Mouse (Mus musculus) frontal cortex, postnatal 36 days (tissue): ENCODE measurements around the gene Plpp6.
"Not testable (repeated sequence)": the region's sequence is repeated elsewhere in the genome, so short reads cannot be mapped to it uniquely, and the experiment has no call there.

Experiments used
- DNase-seq, 2 experiments: peaks; one replicate each; pipeline ENCODE4 v3.0.0; 2022; ENCODE audit warnings: low spot score in 2 of 2

Plpp6 gene

DNA sequence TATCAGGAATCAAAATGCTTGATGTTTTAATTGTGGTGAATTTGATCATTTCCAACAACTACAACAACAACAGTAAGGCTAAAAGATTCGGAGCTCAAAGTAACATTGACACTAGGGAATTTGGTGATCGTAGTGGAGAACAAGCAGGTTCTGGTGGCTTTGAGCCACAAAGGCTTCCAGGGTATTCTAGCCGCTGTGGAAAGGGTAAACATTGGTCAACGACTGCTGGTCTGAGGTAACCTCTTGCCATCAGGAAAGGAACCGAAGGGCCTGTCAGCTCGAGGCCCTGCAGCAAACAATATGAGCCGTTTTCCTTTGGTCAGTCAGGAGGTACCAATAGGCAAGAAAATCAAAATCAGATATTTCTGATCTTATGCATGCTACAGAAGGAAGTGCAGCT is 18.9 kb downstream of the Plpp6 start:
- no peak for DNase-seq

DNA sequence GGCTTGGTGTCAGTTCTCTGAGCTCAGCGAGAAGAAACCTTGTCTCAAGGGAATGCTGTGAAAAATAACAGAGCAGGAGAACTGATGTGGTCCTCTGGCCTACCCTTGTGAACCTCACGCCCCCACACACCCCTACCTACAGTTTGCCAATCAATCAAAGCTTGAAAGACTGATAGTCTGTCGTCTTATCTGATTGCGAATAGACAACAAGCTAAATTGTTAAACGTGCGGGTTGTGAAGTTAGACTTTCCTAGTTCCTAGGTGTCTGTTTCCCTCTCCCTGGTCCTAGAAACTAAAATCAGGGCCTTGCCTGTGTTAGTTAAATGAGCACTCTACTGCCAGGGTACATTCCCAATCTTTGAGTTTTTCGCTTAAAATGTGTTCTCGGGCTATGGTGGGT is 25.8 kb downstream of the Plpp6 start:
- DNase-seq: no peak

DNA sequence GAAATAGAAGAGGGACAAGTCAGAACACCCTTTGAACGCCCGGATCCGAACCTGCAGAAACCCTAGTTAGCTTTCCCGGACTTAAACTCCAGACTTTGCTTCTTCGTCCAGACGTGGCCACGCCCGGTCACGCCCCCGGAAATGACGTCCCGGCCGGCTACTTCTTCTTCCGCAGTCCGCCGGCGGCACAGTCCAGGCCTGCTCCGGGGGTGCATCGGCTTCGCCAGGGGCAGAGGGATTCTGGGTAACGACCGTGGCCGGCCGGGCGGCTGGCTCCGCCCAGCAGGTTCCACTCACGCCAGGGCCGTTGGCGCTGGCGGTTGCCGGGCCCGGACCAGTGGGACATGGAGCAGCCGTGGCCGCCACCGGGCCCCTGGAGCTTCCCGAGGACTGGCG is 26.4 kb downstream of the Plpp6 start, which contains the start of gene Cdc37l1:
TSS of gene Cdc37l1 (plus strand) at position 159 of the 396 bp plus-strand sequence.
- peak; percentile 98 for DNase-seq

DNA sequence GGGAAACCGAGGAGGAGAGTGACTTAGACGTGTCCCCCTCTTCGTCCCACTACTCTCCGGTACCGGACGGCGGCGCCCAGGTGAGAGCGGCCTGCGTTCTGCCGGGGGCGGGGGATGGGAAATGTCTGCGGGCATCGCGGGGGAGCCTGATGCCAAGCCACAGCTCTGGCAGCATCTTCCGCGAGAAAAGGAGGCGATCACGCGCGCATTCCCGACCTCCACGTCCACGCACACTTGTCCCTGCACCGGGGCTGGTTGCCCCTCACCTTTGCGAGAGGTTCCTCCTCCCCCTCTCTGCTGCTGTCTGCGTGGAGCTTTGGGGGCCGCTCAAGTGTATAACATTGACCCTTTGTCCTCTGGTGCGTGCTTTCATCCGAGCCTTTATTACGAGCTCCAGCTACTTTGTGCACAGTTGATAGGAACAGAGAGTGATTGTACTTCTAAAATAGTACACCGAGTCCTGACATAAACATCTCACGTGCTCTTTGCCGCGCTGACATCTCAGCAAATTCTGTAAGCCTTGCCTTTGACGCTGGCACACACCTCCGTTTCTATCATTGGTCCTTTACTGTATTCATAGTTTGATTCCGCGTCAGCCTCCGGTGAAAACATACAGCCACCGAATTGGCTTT is 27.0 kb downstream of the Plpp6 start:
- DNase-seq: peak in 1 of 2 experiments; percentile 59

DNA sequence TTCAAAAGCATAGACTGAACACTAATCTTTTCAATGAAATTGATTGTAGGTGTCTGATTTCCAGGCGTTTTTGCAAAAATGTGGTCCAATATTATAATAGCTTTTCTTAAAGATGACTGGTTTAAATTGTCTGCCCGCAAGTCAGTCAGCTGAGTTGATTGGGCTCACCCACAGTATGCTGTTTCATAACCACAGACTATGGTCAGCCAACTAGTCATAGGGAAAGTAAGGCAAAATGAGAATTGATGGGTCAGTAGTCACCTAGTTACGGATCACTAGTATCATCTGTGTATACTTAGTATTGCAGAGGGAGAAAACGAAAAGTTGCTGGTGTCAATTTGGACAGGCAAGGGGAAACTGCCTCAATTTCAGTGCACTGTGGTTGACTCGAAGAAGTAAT is 27.6 kb downstream of the Plpp6 start:
- no peak for DNase-seq

DNA sequence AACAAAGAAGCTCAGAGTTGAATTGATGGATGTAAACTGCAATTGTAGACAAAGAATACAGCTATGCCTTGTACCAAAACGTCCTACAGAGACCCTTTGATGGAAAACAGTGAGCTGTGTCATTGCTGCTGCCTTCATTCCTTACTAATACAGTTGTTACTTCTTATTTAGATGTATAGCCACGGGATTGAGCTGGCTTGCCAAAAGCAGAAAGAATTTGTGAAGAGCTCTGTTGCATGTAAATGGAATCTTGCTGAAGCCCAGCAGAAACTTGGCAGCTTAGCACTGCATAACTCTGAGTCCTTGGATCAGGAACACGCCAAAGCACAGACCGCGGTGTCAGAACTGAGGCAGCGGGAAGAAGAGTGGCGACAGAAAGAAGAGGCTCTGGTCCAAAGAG is 31.1 kb downstream of the Plpp6 start:
- peak; percentile 39 to 64 for DNase-seq

DNA sequence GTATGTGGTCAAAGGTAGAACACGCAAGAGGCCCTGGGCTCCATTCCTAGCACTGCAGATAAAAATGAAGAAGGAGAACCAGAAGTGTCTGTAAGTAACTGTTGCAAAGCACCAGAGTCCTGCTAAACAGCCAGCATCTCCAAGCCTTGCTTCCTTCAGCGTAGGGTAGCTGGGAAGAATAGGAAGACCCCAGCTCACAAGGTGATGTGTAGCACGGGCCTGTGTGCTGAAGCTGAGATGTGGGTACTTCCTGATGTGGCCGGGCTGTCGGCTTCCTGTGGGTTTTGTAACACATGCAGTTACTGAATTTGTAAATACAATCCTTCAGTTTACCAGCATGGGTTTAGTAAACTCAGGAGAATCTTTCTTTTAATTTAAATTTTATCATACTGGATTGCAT is 31.6 kb downstream of the Plpp6 start:
- DNase-seq: no peak

DNA sequence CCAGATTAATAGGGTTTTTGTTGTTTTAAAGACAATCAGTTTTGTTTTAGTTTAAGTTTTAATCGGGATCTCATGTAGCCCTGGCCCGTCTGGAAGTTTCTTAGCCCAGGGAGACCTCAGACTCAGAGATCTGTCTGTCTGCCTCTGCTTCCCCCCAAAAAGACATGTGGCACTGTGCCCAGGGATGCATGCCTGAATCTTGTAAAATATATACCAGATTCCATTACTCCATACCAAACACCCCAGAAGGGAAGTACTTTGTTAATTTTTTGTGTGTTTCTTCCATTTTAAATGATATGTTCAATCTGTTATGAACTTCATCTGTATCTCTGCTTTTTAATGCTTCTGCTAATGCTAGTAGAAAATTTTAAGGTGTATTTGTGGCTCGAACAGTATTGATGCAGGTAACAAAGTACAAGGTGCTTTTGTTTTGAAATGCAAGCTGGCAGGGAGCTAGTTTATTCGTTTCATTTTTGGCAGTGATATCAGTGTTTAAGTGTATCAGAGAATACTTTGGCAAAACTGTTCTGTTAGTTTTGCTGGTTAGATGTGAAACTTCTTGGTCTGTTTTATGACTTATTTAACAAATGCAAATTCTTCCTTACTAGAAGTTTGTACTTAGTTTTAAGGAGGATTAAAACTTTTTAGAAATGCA is 34.4 kb downstream of the Plpp6 start:
- DNase-seq: no peak

DNA sequence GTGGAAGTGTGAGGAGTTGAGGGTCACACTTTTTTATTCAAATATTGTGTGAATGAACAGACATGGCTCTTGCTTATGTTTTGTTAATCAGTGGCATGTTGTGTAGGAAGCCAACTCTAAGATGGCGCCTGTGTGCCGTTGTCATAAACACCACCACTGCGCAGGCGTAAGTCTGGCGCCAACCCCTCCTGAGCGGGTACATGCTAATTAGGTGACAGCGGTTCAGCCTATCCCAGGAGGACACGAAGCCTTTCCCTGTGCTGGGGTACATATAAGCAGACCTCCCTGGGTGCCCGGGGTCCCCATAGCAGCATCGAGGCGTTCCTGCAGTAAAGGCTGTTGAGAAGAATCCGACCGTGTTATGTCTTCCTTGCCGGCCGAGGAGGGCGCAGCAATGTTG is 36.6 kb downstream of the Plpp6 start:
- not testable (repeated sequence) for DNase-seq

DNA sequence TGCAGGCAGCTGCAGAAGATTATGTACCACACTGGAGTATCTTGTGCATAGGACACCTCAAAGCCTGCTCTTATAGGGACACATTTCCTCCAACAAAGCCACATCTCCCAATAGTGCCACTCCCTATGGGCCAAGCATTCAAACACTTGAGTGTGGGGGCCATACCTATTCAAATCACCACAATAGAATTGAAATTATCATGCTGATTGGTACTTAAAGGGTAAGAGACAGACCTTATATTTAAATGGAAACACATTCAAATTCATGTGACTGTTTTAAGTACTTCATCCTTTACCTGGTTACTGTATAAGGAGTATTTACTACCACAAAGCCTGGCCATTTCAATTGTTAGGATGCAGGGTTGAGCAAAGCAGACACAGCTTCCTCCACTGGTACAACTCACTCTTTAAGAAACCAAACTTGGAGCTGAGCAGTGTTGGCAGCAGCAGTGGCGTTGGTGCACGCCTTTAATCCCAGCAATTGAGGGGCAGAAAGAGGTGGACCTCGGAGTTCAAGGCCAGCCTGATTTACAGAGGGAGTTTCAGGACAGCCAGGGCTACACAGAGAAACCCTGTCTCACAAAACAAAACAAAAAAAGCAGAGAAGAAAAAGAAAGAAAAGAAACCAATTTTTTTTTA is 44.4 kb downstream of the Plpp6 start:
- DNase-seq: no peak

DNA sequence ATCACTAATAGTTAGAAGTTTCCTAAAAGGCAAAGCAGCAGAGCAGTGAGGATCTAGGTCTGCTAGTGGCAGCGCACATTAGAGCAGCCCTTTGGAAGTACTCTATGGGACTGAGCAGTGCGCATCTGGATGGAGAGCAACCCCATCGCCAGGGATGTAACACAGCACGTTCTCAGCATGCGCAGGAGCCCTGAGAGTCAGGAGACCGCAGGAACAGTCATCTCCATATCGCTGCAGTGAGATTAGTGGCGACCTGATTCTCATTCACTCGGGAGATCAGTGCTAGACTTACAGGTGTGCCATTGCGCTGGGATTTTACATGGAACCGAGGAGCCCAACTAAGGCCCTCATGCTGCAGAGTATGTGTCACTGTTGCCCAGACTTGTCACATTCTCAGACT is 45.3 kb downstream of the Plpp6 start:
- DNase-seq: no peak

DNA sequence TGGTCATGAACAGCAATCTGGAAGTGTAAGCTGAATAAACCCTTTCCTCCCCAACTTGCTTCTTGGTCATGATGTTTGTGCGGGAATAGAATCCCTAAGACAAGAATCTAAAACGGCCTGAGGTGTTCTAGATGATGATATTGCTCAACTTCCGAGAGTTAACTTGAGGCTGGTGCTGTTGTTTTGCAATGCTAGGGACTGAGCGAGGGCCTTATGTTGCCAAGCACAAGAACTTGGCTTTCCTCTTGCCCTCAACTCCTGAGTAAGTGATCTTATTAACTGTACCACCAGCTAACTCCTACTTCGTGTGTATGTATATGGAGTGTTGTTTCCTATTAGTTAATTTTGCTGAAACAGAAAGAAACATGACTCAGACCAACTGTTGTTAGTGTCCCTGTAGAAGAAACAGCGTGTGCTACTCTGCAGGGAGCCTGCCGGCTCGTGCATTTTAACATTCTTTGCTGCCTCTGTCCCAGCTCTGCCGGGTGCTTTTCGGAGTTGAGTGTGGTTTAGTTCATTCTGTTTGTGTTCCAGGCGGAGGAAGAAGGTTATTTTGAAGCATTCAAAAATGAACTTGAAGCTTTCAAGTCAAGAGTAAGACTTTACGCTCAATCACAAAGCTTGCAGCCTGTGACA is 47.7 kb downstream of the Plpp6 start:
- DNase-seq: no peak

DNA sequence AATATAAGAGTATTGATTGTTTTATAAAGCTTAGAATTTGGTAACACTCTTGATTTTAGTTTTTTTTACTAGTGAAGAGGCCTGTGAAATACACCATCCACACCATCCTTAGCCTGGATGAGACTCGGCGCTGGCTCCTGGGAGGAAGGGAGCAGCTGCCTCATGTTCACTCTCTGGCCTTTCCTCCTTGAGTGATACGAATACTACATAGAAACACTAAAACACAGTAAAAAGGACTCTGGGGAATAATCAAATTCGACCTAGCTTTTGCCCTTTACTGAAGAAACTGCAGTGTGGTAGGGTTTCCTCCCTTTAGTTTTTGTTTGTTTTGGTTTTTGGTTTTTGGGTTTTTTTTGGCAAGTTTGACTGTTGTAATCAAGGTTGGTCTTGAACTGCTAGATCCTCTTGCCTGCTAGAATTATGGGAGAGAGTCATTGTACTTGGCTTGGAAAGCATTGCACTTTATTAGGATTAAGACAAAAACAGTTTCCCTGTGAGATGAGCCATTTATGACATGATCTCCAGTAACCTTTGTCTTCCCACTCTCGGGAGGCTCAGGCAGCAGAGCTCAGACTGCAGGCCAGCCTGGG is 50.8 kb downstream of the Plpp6 start:
- no peak for DNase-seq

DNA sequence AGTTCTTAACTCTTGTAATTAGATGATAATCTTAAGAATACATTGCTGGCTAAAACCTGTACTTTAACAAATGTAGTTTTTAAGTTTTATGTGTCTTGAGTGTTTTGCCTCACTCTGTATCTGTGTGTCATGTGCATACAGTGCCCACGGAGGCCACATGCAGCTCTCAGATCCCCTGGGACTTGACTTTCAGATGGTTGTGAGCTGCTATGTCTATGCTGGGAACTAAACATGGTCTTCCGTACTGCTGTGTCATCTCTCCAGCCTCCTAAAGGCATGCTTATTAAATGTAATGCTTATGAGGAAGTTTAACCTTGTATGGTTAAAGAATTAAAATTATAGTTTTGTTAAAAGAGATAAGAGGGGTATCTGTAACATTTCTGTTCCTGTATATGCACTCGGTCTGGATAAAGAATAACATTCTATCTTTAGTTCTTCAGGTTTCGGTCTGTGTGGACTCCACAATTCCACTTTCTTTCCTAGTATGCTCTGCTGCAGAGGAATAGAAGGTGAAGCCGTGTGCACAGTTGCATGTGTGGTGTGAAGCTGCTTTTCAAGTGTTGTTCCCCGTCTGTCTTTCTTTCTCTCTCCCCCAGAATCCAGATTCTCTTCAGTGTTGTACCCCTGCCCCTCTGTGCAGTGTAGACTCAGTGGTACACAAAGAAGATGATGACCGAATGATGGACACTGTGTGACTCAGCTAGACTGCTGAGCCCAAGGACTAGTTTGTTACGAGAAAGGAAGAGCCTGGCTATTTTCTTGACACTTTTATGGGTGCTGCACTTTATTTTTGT is 51.9 kb downstream of the Plpp6 start:
- no peak for DNase-seq

DNA sequence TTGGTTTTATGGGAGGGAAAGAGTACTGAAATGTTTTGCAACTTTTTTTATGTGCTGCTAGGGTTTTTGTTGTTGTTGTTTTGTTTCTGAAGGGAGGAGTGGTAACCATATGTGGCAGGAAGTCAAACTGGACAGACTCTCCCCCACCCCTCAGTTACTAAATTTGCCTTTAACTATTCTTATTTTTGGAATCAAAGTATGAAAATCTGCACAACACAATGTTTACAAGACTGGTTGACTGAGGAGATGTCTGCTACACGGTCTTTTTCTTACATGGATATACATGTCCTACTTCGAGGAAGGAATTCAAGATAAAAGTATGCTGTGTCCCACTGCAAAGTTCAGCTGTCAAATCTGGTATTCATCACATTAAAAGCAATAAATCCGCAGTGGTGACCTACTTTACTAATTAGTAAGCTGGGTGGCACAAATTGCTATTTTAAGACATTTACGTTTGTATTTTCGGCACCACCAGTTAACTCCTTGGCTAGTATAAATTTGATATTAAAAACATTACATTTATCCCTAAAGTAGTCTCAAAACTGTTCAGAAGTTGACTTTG is 52.5 kb downstream of the Plpp6 start:
- DNase-seq: no peak
